Mouse (Mus musculus) mouse trophoblast stem cell (cell line): ENCODE measurements around the gene Ccdc62.

ENCODE experiments used
- in situ Hi-C, 2 experiments: fragments of 300-500 bp; cut with MseI, MboI; formaldehyde crosslinking; loops; 2 replicates in 1 of 2; 3 replicates in 1 of 2; pipeline ENCODE4 v1.15.1; 2025

The Ccdc62 gene

DNA sequence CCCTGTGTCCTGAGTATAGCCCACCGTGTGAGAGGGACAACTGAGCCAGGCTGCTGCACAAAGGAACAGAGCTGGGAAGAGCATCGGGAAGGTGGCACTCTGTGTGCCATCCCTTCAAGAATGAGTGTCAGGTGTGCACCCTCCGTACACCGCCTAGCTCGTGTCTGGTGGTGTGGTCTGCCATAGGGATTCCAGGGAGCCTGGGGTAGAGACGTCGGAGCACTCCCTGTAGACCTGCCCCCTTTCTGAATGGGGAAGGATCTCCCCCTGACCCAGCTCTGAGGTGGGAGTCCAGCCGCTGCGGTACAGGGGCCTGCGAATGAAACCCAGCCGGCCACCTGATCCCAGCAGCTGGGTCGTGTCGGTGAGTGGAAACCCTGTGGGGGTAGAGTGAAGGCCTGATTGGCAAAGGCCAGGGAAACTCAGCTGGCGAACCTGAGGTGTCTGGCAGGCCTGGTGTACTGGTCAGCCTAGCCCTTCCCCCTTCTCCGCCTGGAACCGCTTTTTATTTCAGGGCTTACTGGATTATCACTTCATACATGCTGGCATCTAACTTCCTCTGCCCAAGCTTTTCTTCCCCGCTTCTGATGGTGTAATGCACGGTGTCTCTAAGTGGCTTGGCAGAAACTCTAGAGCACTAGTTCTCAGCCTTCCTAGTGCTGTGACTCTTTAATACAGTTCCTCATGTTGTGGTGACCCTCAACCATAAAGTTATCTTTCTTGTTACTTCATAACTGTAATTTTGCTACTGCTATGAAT is 48.9 kb downstream of the Ccdc62 start:
- in situ Hi-C loops, result no loop called here

DNA sequence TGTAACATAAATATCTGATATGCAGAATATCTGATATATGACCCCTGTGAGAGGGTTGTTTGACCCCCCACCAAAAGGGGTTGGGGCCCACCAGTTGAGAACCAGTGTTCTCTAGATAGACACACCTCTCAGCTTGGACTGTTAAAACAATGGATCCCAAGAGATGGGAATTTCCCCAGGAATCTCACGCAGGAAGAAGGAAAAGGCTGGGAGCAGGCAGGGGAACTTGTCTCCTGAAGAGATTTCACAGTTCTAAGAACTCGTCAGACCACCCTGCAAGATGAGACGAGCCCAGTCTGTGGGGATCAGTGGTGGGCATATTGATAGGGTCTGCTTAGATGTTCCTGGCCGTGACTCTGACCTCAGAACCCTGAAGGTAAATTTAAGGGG is 49.5 kb downstream of the Ccdc62 start:
- in situ Hi-C loops, result no loop called here

DNA sequence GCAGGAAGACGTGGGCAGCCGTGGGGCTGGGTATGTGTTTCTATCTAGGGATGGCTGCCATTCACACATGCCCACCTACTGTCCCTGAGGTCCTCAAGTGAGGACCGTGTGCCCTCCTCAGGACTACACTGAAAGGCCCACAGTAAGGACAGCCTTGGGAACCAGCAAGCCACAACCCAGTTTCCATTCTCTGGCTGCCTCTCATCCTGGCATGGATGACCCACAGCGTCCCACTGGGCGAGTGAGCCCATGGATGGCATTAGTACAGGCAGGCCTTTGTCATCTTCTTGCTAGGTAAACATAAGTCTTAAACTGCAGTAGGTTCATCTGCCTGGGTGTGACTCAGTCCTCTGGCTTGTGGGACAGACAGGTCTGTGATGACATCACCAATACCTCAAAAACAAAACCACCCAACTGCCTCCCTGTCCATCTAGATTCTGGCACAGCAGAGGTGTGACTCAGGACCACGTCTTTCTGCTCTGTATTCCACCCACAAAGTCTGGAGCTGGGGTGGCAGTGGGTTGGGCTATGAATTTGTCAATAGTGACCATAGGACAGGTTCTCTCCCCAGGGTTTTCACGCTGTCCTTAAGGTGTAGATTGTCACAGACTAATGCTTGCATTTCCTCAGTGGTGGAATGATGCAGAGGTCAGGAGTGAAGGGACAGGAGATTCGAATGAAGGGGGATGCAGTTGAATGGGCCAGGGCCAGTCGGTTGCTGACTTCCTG is 50.2 kb downstream of the Ccdc62 start:
- in situ Hi-C loops, result no loop called here

DNA sequence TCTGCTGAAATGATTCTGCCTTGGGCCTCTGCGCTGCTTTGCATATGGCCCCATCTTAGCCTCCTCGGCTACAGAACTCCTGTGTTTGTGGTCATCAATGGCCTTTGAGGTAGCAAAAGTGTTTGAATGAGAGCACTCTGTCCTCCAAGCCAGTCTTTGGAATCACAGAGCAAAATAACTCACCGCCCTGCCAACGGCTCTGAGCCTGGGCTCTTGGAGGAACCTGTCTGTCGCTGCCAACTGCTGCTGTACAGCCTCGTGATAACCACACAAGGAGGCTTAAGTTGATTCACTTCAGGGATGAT is 50.7 kb downstream of the Ccdc62 start:
- in situ Hi-C loops, result no loop called here

DNA sequence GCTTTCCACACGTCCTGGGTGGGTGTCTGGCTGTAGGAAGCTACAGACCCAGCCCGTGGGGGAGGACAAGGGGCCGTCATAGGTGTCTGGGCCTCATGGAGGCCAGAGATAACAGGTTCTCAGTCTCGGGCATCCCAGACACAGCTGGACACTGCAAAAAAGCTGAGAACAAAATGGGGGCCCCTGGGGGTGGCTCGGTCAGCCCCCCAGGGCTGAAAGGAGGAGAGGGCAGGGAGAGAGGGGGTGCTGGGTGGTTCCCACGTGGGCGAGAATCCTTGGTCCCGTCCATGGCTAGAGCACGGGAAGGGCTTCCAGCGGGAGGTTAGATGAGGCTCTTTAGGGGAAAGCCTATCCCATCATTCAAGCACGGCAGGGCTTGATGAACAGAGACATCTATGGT is 52.4 kb downstream of the Ccdc62 start:
- in situ Hi-C loops, result no loop called here

DNA sequence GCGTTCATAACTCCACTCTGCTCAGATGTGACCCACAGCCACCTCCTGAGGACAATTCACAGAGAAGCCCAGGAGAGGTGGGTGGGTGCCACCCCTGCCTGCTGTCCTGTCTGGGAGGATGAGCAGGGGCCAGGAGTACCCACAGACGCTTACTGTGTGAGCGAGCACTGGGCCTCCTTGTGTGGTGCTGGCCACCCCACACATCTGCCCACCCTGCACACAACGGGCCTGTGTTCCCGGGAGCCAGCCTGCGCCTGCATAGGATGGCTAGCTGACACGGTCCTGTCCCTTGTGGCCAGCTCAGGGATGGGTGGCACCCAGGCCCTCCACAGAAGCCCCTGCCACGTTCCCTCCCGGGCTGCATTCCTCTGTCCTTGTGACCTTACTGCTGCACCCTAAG is 55.0 kb downstream of the Ccdc62 start:
- in situ Hi-C loops, result no loop called here

DNA sequence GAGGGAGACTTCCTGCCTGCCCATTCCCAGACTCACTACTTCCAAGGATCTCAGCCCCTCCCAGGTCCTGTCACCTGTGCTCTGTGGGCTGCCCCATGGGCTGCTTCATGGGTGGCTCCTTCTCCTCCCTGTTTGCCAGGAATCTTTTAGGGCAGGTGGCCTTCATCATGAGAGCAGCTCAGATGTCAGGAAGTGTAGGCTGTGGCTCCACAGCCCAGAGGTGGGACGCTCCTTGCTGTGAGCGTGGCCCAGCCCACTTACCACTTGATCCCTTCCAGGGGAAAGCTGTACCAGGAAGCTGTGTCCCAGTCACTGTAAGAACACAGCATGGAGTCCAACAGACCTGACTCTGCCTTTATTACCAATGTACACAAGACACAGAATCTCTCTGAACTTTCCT is 56.4 kb downstream of the Ccdc62 start:
- in situ Hi-C loops, result no loop called here

DNA sequence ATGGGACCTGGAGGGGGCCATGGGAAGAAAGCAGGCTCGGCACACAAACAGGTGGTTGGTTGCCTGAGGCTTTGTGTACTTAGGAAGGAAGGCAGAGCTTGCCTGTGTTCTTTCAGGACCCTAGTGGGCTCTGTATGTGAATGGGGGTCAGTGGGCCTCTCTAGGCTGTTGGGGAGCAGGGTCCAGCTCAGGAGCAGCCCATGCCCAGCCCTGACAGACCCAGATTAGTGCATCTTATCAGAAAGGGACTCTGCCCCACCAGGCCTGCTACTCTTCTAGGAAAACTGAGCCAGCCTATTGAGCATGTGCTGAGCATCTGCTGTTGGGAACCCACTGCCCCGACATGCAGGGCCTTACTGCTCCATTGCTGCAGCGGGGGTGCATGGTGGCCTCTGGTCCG is 57.0 kb downstream of the Ccdc62 start:
- in situ Hi-C loops, result no loop called here

DNA sequence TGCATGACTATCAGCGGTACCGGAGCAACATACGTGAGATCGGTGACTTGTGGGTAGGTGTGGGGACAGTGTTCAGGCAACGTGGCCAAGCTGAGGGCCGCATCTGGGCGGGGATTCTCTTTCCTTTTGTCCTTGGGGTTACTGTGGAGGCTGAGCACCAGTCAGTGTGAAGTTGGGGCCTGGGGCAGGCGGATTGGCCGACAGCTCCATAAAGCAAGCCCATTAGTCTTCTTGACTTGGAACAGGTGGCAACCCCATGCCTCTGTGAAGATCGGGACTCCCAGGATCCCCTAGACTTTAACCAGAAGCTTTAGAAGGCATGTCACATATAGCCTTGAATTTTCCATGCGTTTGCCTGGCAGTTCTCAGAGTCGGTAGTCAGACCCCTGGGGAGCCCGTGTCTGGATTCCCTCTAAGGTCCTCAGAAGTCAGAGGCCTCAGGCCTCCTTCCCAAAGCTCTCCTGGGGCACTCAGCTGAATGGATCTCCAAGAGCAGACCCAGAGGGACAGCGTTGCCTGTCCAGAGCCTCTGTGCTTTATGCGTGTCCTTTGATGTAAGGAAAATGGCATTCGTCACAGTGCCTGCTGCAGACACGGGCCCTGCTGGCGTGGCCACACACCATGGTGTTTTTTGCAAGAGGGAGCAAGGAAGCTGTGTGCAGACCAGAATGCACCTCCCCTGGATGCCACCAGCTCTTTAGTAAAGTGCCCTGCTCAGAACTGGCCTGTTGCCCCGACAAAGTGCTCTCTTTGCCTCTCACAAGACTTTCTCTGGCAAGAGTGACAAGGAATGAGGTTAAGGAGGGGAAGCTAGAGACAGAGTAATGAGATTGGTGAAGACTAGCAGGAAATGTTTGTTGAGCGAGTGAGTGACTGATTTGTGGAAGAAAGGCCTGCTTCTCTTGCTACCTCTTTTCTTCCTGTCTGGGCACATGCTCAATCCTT is 59.7 kb downstream of the Ccdc62 start:
- in situ Hi-C loops, result loop anchor here (5.0 kb wide), 1 partner anchor 43 kb away; no protein-coding TSS in a partner anchor

DNA sequence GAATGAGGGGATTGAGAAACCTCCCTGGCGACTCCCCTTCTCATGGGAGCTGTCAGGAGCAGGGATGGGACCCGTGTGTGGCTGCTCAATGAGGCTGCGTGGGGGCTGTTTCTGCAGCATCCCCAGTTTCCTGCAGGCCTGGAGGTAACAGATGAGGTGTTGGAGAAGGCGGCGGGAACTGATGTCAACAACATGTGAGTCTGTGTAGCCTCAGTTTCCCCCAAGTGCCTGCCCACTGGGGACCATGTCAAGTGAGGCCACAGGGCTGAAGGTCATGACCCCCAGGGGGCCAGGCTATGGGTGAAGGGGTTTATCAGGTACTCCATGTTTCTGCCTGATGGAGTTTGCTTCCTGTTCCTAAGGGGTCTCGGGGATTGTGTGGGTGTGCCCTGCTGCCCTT is 60.8 kb downstream of the Ccdc62 start:
- in situ Hi-C loops, result loop anchor here (5.0 kb wide), 1 partner anchor 44 kb away; no protein-coding TSS in a partner anchor

DNA sequence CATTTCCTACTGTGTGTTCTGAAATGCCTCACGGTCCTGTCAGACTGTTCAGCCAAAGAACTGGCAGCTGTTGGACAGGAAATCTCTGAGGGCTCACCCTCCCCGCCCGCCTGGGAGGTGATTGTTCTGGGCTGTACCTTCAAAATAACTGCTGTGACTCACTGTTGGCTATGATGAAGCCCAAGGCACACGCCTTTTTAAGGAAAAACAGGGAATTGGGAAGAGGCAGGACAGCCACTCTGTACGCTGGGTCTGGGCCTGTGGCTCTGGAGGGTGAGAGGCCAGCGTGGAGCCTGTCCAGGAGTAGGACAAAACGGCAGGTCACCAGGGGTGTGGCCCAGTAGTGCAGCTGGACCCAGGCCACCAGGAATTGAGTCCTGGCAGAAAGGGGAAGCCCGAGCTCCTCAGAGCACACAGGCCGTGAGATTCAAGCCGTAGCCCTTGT is 61.7 kb downstream of the Ccdc62 start:
- in situ Hi-C loops, result loop anchor here (5.0 kb wide), 1 partner anchor 45 kb away; no protein-coding TSS in a partner anchor

DNA sequence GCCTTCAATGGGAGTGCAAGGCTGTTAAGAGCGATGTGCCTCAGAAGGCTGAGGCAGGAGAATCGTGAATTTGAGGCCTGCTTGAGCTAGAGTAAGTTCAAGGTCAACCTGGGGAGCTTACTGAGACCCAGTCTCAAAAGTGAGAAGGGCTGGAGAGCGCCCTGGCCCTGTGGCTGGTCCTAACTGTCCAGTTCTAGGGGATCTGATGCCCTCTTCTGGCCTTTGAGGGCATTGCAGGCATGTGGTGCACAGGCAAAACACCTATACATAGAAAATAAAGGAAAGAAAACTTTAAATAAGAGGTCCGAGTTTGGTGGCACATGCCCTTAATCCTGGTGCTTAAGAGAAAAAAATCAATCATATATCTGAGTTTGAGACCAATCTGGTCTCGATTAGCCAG is 62.3 kb downstream of the Ccdc62 start:
- in situ Hi-C loops, result loop anchor here (5.0 kb wide), 1 partner anchor 45 kb away; no protein-coding TSS in a partner anchor

DNA sequence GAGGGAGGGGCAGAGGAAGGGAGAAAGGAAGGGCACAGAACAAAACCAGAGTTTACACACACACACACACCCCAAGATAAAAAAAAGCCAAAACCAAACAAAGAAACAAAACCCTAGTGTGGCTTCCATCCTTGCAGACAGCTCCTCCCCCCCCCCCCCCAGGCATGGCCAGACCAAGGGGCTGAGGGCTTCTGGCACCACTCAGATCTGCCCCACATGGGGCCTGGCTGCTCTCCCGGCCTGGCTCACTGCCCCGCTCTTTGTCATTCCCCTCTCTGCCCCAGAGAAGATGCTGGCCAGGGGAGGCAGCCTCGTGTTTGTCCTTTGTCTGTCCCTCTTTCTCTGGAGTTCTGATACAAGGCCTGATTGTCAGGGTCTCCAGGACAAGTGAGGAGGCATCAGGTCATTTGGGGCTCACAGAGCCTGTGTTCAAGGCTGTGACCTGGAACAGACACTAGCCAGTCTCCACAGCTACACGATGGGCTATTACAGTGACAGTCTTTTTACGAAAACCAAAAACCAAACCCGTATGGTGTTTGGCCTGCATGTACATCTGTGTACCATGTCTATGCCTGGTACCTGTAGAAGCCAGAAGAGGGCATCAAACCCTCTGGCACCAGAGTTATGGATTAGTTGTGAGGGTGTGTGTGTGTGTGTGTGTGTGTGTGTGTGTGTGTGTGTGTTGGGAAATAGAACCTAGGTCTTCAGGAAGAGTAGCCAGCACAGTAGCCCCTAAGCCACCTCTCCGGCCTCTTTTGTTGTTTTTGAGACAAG is 63.0 kb downstream of the Ccdc62 start:
- in situ Hi-C loops, result loop anchor here (5.0 kb wide), 1 partner anchor 46 kb away; no protein-coding TSS in a partner anchor

DNA sequence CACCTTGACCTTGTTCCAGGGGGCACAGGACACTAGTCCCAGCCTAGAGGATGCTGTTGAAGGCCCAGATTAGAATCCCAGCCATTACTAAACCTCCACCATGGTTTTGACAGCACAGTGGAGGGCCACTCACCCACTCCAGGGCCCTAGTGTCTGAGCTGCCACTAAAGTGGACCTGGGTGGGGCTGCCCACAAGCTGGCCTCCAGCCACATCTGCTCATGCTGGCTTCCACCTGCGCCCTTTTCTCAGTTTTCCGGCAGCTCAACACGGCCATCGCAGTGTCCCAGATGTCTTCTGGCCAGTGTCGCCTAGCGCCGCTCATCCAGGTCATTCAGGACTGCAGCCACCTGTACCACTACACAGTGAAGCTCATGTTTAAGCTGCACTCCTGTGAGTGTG is 64.0 kb downstream of the Ccdc62 start:
- in situ Hi-C loops, result loop anchor here (5.0 kb wide), 1 partner anchor 47 kb away; no protein-coding TSS in a partner anchor

DNA sequence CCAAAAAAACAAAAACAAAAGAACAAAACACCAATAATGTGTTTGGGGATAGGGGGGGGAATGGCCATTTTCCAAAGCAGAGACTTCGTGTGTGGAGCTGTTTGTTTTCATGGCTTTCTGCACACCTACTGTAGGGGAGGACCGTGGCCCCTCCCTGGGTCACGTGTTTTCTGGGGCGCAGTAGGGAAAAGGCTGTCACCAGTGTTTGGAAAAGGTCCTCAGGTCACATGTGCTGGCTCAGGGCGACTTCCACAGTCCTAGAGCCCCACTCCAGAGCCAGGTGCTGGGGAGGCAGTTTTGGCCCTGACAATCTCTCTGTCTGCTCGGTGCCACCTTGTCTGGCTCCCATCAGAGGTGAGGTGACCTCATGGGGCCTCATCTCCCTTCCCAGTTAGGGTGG is 64.9 kb downstream of the Ccdc62 start:
- in situ Hi-C loops, result no loop called here

DNA sequence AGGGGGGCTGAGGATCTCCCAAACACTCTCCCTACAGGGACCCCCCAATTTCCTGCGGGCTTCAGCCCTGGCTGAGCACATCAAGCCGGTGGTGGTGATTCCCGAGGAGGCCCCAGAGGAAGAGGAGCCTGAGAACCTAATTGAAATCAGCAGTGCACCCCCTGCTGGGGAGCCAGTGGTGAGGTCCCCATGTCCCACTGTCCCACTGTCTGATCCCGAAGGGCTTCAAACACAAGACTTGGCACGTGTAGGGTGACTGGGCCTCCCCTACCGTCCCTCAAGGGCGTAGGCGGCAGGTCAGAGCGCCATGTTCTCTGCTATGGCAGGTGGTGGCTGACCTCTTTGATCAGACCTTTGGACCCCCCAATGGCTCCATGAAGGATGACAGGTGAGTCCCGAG is 65.7 kb downstream of the Ccdc62 start:
- in situ Hi-C loops, result no loop called here

DNA sequence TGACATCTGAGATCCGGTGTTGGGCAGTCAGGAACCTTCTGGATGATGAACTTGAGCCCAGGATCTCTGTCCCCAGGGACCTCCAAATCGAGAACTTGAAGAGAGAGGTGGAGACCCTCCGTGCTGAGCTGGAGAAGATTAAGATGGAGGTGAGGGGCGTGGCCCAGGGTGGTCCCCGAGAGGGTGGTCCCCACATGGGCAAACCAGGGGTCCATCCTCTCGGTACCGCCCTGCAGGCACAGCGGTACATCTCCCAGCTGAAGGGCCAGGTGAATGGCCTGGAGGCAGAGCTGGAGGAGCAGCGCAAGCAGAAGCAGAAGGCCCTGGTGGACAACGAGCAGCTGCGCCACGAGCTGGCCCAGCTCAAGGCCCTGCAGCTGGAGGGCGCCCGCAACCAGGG is 66.2 kb downstream of the Ccdc62 start:
- in situ Hi-C loops, result no loop called here

DNA sequence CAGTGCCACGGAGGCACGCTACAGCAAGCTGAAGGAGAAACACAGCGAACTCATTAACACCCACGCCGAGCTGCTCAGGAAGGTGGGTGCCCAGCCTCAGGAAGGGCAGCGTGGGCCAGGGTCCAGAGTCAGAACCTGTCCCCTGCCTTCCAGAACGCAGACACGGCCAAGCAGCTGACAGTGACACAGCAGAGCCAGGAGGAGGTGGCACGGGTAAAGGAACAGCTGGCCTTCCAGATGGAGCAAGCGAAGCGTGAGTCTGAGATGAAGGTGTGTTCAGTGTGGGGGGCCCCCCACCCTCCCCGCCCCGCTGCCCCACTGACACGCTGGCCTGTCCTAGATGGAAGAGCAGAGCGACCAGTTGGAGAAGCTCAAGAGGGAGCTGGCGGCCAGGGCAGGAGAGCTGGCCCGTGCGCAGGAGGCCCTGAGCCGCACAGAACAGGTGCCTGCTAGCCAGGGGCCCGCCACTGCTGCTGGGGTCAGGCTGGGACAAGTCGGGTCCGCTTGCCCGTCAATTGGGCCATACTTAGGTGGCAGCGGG is 66.8 kb downstream of the Ccdc62 start:
- in situ Hi-C loops, result no loop called here

DNA sequence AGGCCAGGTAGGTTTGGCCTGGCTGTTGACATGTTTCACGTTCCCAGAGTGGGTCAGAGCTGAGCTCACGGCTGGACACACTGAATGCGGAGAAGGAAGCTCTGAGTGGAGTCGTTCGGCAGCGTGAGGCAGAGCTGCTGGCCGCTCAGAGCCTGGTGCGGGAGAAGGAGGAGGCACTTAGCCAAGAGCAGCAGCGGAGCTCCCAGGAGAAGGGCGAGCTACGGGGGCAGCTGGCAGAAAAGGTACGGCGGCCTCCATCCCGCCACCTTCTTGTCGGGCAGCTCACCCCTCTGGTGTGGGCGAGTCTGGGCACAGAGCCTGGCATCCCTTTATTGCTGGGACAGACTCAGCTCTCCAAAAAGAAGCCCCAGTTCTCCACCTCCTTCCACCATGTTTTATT is 67.3 kb downstream of the Ccdc62 start:
- in situ Hi-C loops, result no loop called here

DNA sequence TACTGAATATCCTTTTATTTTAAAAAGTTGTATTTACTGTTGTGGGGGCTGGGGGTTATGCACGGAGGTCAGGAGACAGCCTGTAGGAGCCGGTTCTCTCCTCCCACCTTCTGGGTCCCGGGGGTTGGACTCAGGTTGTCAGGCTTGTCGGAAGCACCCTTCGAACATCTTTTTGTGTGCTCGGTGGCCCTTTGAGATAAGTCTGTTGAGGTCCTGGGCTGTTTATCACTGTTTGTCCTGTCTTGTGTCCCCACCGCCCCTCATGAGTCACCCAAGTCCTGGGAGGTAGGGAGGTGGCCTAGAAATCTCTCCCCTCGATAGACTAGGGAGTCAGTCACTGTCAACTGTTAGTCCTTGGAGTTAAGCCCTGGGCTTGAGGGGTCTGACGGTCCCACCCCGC is 67.9 kb downstream of the Ccdc62 start:
- in situ Hi-C loops, result no loop called here

DNA sequence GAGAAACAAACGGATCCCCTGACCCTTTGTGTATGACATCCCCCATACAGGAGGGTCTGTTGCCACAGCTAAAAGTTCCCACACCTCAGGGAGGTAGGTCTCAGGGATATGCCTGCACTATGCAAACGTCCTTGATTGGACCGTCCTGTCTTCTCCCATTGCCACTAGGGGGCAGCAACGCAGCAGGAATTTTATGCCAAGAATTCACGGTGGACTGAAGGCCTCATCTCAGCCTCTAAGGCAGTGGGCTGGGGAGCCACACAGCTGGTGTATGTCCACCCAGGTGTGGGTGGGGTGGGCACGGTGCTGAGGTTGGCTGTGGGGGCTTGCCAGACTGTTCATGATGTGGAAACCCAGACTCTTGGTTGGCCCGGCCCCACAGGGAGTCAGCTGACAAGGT is 70.3 kb downstream of the Ccdc62 start:
- in situ Hi-C loops, result loop anchor here (5.0 kb wide), 2 partner anchors 81 to 91 kb away; no protein-coding TSS in a partner anchor
